Mouse (Mus musculus): ENCODE measurements around the gene Akap8. TPM values are rescaled to one million over a fixed set of nuclear protein-coding genes. Genes with fewer than 3 reads are reported as not detected.

Akap8 gene
- total RNA-seq, 1 experiment, result 156 TPM

DNA sequence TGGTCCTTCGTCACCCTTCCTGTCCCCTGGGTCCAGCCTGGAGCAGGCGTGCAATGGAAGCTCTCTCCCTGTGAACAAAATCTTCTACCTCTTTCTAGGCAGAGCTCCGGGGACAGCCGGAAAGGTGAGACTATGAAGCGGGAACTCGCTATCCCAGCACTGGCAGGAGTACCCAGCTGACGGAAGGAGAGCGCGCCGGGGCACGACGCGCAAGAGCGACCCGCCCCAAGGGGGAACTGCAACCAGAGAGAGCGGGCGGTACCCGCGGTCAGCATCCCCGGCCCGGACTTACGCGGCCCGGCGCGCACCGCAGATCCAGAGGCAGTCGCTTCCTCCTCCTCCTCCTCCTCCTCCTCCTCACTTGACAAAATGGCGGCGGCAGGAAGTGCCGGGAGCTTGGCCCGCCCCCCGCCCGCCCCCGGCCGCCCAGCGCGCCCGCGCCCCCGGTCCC, 37.2 kb downstream of the Akap8 start:
- Histone ChIP-seq H3K4me1 (ENCODE audit: control insufficient read depth in 2 of 2, insufficient read depth in 2 of 2, low read length in 2 of 2, poor library complexity in 1 of 2) (peaks cover 7 to 14% of the 10 kb centered on the region in 2 experiments; a peak in 3 of 4 replicates), H3K27ac (ENCODE audit: insufficient read depth, low read depth, low read length, poor library complexity, severe bottlenecking) (peak overlapping the region; percentile 99), H3K36me3 (ENCODE audit: control insufficient read depth, insufficient read depth, low read length, poor library complexity, severe bottlenecking) (no peaks in the 10 kb centered on the region), H3K4me3 (ENCODE audit: insufficient read depth in 1 of 2, low read depth in 1 of 2, low read length in 2 of 2, poor library complexity in 1 of 2, severe bottlenecking in 1 of 2) (peak overlapping the region; percentile 98 to 99), H3K9ac (ENCODE audit: insufficient read depth, low read depth, low read length, poor library complexity, severe bottlenecking) (peak overlapping the region; percentile 100), H3K9me3 (ENCODE audit: control insufficient read depth, insufficient read depth, low read depth, low read length) (no peaks in the 10 kb centered on the region)
- TF ChIP-seq ZC3H11A (IDR thresholded peaks at IDR 0.05; ENCODE audit: borderline replicate concordance, low read depth, low read length) (no peak), ZNF384 (IDR thresholded peaks at IDR 0.05; ENCODE audit: low read depth, low read length) (no peak), MAFK (IDR thresholded peaks at IDR 0.05; ENCODE audit: insufficient read depth, low read depth, low read length) (no peak), HCFC1 (IDR thresholded peaks at IDR 0.05; ENCODE audit: borderline replicate concordance, insufficient read depth, low read length) (peak; percentile 37; the same call in 1 of the 2 replicates), CHD2 (IDR thresholded peaks at IDR 0.05; ENCODE audit: low read depth, low read length) (no peak)
- in situ Hi-C loops (cut with MboI; ENCODE audit: low sequenced_read_pairs in 2 of 2, unreplicated experiment in 2 of 2), result no loop called here
- DNase-seq (ENCODE audit: low read depth, low spot score), result peak; percentile 26

DNA sequence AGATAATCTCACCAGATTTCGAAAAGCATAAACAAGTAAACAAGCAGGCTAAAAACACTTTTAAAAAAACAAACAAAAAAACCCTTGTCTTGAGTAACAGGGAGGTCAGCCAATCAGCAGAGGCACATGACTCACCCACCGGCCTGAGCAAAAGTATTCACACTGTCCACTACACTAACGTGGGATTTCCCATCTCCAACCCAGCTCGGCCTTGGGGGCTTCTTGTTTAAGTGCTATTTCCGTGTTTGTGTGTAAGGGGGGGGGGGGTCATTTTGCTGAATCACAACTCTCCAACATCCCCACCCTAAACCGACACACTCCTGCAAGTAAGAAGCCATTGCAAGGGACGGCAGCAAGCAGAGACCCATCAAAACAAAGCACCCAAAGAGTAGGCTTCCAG, 37.7 kb downstream of the Akap8 start:
- no peak for TF ChIP-seq ZNF384 (IDR thresholded peaks at IDR 0.05; ENCODE audit: low read depth, low read length)
- TF ChIP-seq ZC3H11A (IDR thresholded peaks at IDR 0.05; ENCODE audit: borderline replicate concordance, low read depth, low read length), result no peak
- TF ChIP-seq MAFK (IDR thresholded peaks at IDR 0.05; ENCODE audit: insufficient read depth, low read depth, low read length), result no peak
- no peak for TF ChIP-seq HCFC1 (IDR thresholded peaks at IDR 0.05; ENCODE audit: borderline replicate concordance, insufficient read depth, low read length)
- TF ChIP-seq CHD2 (IDR thresholded peaks at IDR 0.05; ENCODE audit: low read depth, low read length), result no peak
- in situ Hi-C loops (cut with MboI; ENCODE audit: low sequenced_read_pairs in 2 of 2, unreplicated experiment in 2 of 2), result no loop called here
- Histone ChIP-seq H3K27ac (ENCODE audit: insufficient read depth, low read depth, low read length, poor library complexity, severe bottlenecking) (peak overlapping the region; percentile 99), H3K36me3 (ENCODE audit: control insufficient read depth, insufficient read depth, low read length, poor library complexity, severe bottlenecking) (no peaks in the 10 kb centered on the region), H3K4me3 (ENCODE audit: insufficient read depth in 1 of 2, low read depth in 1 of 2, low read length in 2 of 2, poor library complexity in 1 of 2, severe bottlenecking in 1 of 2) (peak overlapping the region; percentile 98 to 99), H3K9me3 (ENCODE audit: control insufficient read depth, insufficient read depth, low read depth, low read length) (no peaks in the 10 kb centered on the region), H3K9ac (ENCODE audit: insufficient read depth, low read depth, low read length, poor library complexity, severe bottlenecking) (peak overlapping the region; percentile 100), H3K4me1 (ENCODE audit: control insufficient read depth in 2 of 2, insufficient read depth in 2 of 2, low read length in 2 of 2, poor library complexity in 1 of 2) (peaks cover 7 to 14% of the 10 kb centered on the region in 2 experiments; a peak in 3 of 4 replicates)
- DNase-seq (ENCODE audit: low read depth, low spot score), result no peak

DNA sequence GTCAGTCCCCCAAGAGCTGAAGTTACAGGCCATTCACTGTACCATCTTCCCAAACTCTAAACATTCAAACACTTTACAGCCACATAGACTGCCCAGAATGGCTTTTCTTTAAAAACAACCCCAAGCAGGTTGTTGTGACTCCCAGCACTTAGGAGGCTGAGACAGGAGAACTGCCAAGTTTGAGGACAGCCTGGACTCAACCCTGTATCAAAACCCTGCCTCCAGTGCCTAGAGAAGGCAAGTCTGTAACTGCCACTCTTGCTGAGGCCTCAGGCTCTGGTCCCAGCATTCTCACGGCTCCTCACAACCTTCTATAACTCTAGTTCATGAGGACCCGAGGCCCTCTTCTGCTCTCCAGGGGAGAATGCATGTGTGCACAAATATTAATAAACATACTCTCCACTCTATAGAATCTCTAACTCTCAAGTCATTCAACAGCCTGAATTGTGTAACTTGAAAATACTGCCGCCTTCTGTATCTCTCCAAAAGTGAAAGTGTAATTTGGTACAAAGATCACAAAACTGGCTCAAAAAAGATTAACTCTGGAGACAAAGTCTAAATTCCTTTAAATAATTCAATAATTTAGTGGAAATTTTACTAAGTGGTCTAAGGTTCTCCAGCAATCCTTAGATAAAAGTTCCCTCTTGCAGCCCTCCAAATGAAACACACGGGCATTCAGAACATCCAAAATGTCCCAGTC, 39.3 kb downstream of the Akap8 start:
- H3K9me3 ChIP-seq (ENCODE audit: control insufficient read depth, insufficient read depth, low read depth, low read length), result no peaks in the 10 kb centered on the region
- no peaks in the 10 kb centered on the region for H3K36me3 ChIP-seq (ENCODE audit: control insufficient read depth, insufficient read depth, low read length, poor library complexity, severe bottlenecking)
- no peak for TF ChIP-seq HCFC1 (IDR thresholded peaks at IDR 0.05; ENCODE audit: borderline replicate concordance, insufficient read depth, low read length)
- TF ChIP-seq CHD2 (IDR thresholded peaks at IDR 0.05; ENCODE audit: low read depth, low read length), result no peak
- TF ChIP-seq MAFK (IDR thresholded peaks at IDR 0.05; ENCODE audit: insufficient read depth, low read depth, low read length), result no peak
- no peak for TF ChIP-seq ZC3H11A (IDR thresholded peaks at IDR 0.05; ENCODE audit: borderline replicate concordance, low read depth, low read length)
- no peak for TF ChIP-seq ZNF384 (IDR thresholded peaks at IDR 0.05; ENCODE audit: low read depth, low read length)
- no peak for DNase-seq (ENCODE audit: low read depth, low spot score)
- no peak overlapping the region; a peak in 1 of 4 replicates for H3K4me3 ChIP-seq (ENCODE audit: insufficient read depth in 1 of 2, low read depth in 1 of 2, low read length in 2 of 2, poor library complexity in 1 of 2, severe bottlenecking in 1 of 2)
- H3K4me1 ChIP-seq (ENCODE audit: control insufficient read depth in 2 of 2, insufficient read depth in 2 of 2, low read length in 2 of 2, poor library complexity in 1 of 2), result peaks cover 9 to 18% of the 10 kb centered on the region in 2 experiments; a peak in 3 of 4 replicates
- peak overlapping the region; percentile 53; the same call in 1 of the 2 replicates for H3K27ac ChIP-seq (ENCODE audit: insufficient read depth, low read depth, low read length, poor library complexity, severe bottlenecking)
- in situ Hi-C loops (cut with MboI; ENCODE audit: low sequenced_read_pairs in 2 of 2, unreplicated experiment in 2 of 2), result no loop called here
- H3K9ac ChIP-seq (ENCODE audit: insufficient read depth, low read depth, low read length, poor library complexity, severe bottlenecking), result no peak overlapping the region

DNA sequence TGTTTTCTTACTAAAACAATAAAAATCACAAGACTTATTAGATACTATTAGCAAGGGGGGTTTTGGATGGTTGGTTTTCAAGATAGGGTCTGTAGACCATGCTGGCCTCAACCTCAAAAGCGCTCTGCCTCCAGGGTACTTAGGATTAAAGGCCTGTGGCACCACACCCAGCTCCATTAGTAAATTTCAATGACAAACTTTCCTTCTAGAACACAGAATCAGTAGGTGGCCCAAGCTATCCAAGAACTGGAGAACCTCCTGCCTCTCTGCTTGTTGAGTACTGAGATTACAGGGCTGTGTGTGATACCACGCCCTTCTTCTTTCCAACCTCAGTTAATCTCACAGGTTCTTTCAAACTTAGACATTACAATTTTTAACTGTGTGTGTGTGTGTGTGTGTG, 39.9 kb downstream of the Akap8 start:
- Histone ChIP-seq H3K9ac (ENCODE audit: insufficient read depth, low read depth, low read length, poor library complexity, severe bottlenecking) (no peak overlapping the region), H3K4me1 (ENCODE audit: control insufficient read depth in 2 of 2, insufficient read depth in 2 of 2, low read length in 2 of 2, poor library complexity in 1 of 2) (peaks cover 9 to 20% of the 10 kb centered on the region in 2 experiments; a peak in 3 of 4 replicates), H3K36me3 (ENCODE audit: control insufficient read depth, insufficient read depth, low read length, poor library complexity, severe bottlenecking) (no peaks in the 10 kb centered on the region), H3K9me3 (ENCODE audit: control insufficient read depth, insufficient read depth, low read depth, low read length) (no peaks in the 10 kb centered on the region), H3K27ac (ENCODE audit: insufficient read depth, low read depth, low read length, poor library complexity, severe bottlenecking) (peak overlapping the region; percentile 53; the same call in 1 of the 2 replicates), H3K4me3 (ENCODE audit: insufficient read depth in 1 of 2, low read depth in 1 of 2, low read length in 2 of 2, poor library complexity in 1 of 2, severe bottlenecking in 1 of 2) (no peak overlapping the region)
- in situ Hi-C loops (cut with MboI; ENCODE audit: low sequenced_read_pairs in 2 of 2, unreplicated experiment in 2 of 2), result no loop called here
- DNase-seq (ENCODE audit: low read depth, low spot score), result peak; percentile 64
- TF ChIP-seq ZNF384 (IDR thresholded peaks at IDR 0.05; ENCODE audit: low read depth, low read length) (no peak), CHD2 (IDR thresholded peaks at IDR 0.05; ENCODE audit: low read depth, low read length) (no peak)
